Mouse (Mus musculus) intestine, postnatal 0 days (tissue): Measurements from ENCODE around the gene Ints1. TPM values are rescaled to one million over a fixed set of nuclear protein-coding genes. Genes with fewer than 3 reads are reported as not detected.
A peak's percentile ranks its signal among the peaks of the same experiment; 100 is the strongest.

ENCODE experiments used
- ATAC-seq: fragments of 200-750 bp; cut with Nextera tagmentation; 2 replicates; pipeline ENCODE4 v1.8.0; 2017; ENCODE audit warnings: mild to moderate bottlenecking, moderate TSS enrichment, moderate library complexity
- H3K27ac ChIP-seq: fragments of 300-500 bp; sonication (generic); 2 replicates; pipeline ENCODE4 v1.5.1; 2014; ENCODE audit warnings: mild to moderate bottlenecking, low read depth, low read length, moderate library complexity
- H3K27me3 ChIP-seq: fragments of 300-500 bp; sonication (generic); replicated peaks from 2 replicates; pipeline ENCODE4 v1.6.1; 2014; ENCODE audit warnings: low read length, mixed read lengths; ENCODE audit not compliant: control insufficient read depth, insufficient read depth
- H3K36me3 ChIP-seq: fragments of 300-500 bp; sonication (generic); 2 replicates; pipeline ENCODE4 v1.6.1; 2014; ENCODE audit warnings: mild to moderate bottlenecking, moderate library complexity; ENCODE audit not compliant: control insufficient read depth, insufficient read depth
- H3K4me1 ChIP-seq: fragments of 300-500 bp; sonication (generic); replicated peaks from 2 replicates; pipeline ENCODE4 v1.6.1; 2014; ENCODE audit warnings: antibody characterized with exemption, low read length, mixed read lengths; ENCODE audit not compliant: control insufficient read depth, insufficient read depth
- H3K4me2 ChIP-seq: fragments of 300-500 bp; sonication (generic); replicated peaks from 2 replicates; pipeline ENCODE4 v1.6.1; 2014; ENCODE audit warnings: low read depth, mild to moderate bottlenecking, moderate library complexity
- H3K4me3 ChIP-seq: fragments of 300-500 bp; sonication (generic); 2 replicates; pipeline ENCODE4 v1.5.1; 2014; ENCODE audit warnings: low read depth, low read length
- H3K9ac ChIP-seq: fragments of 300-500 bp; sonication (generic); 2 replicates; pipeline ENCODE4 v1.6.1; 2014; ENCODE audit warnings: mild to moderate bottlenecking, low read depth, low read length
- H3K9me3 ChIP-seq: fragments of 300-500 bp; sonication (generic); 2 replicates; pipeline ENCODE4 v1.6.1; 2016; ENCODE audit warnings: mixed run types; ENCODE audit not compliant: control insufficient read depth
- CTCF ChIP-seq: sonication (generic); IDR thresholded peaks from 2 replicates; pipeline ENCODE4 v1.5.1; 2016; ENCODE audit warnings: low read depth, mild to moderate bottlenecking, control low read depth, antibody characterized with exemption, moderate library complexity
- WGBS: fragments of 180-500 bp; shearing (Covaris S2); extraction: QIAGEN DNeasy Blood & Tissue Kit; methylation state at CpG from one replicate; pipeline ENCODE4 v1.1.7; 2014; 5-methylcytosine and 5-hydroxymethylcytosine counted together
- polyA plus RNA-seq: library from polyadenylated mRNA; unstranded; fragments of >200 nt; fragmentation: Nextera tagmentation; extraction: Ambion mirVana; gene quantifications from 2 replicates; pipeline ENCODE4 v1.2.1, GENCODE M21; 2015

Gene Ints1
- polyA plus RNA-seq, 1 experiment from 2014 or later, result 9.9 TPM

GRCm38 (mm10) chr5:139798168-139798900, 22.9 kb upstream of the Ints1 start:
- Histone ChIP-seq H3K36me3 (peaks cover 37% of the 10 kb centered on the region), H3K27me3 (no peaks in the 10 kb centered on the region), H3K9ac (no peak overlapping the region), H3K4me1 (peaks cover 33% of the 10 kb centered on the region), H3K4me3 (no peak overlapping the region), H3K4me2 (peak overlapping the region; percentile 96; the same call in 1 of the 2 replicates), H3K27ac (no peak overlapping the region; the same call in 1 of the 2 replicates), H3K9me3 (no peaks in the 10 kb centered on the region)
- no peak for TF ChIP-seq CTCF
- 53% methylated on average over 12 of the region's 12 CpGs for WGBS
- no peak for ATAC-seq

- ATAC-seq, result no peak
- WGBS, result 42% methylated on average over 11 of the region's 11 CpGs
- peak overlapping the region; percentile 21 for H3K4me3 ChIP-seq
- H3K4me2 ChIP-seq, result peak overlapping the region; percentile 96
- H3K27ac ChIP-seq, result peak overlapping the region; percentile 76
- peak overlapping the region; percentile 35 for H3K9ac ChIP-seq
- H3K27me3 ChIP-seq, result no peaks in the 10 kb centered on the region
- peaks cover 37% of the 10 kb centered on the region for H3K36me3 ChIP-seq
- peaks cover 33% of the 10 kb centered on the region for H3K4me1 ChIP-seq
- H3K9me3 ChIP-seq, result no peaks in the 10 kb centered on the region
- no peak for TF ChIP-seq CTCF
These were observed 22.1 kb upstream of the Ints1 start for GRCm38 (mm10) chr5:139797473-139798167.

- peak overlapping the region; percentile 35 for H3K9ac ChIP-seq
- no peaks in the 10 kb centered on the region for H3K27me3 ChIP-seq
- no peaks in the 10 kb centered on the region for H3K9me3 ChIP-seq
- peak overlapping the region; percentile 76 for H3K27ac ChIP-seq
- ATAC-seq, result peak; percentile 37
- H3K4me3 ChIP-seq, result peak overlapping the region; percentile 21
- peak overlapping the region; percentile 96 for H3K4me2 ChIP-seq
- no peak for TF ChIP-seq CTCF
- peaks cover 35% of the 10 kb centered on the region for H3K36me3 ChIP-seq
- whole genome bisulfite sequencing, result 6% methylated on average over 13 of the region's 13 CpGs
- peaks cover 33% of the 10 kb centered on the region for H3K4me1 ChIP-seq
These were observed 21.4 kb upstream of the Ints1 start for GRCm38 (mm10) chr5:139796900-139797299.

- no peaks in the 10 kb centered on the region for H3K27me3 ChIP-seq
- peaks cover 27% of the 10 kb centered on the region for H3K36me3 ChIP-seq
- H3K4me2 ChIP-seq, result peak overlapping the region; percentile 96
- H3K4me1 ChIP-seq, result peaks cover 33% of the 10 kb centered on the region
- H3K27ac ChIP-seq, result peak overlapping the region; percentile 62; the same call in 1 of the 2 replicates
- no peak overlapping the region for H3K4me3 ChIP-seq
- no peak overlapping the region for H3K9ac ChIP-seq
- no peak for ATAC-seq
- WGBS, result 68% methylated on average over 9 of the region's 9 CpGs
- no peak for TF ChIP-seq CTCF
- H3K9me3 ChIP-seq, result no peaks in the 10 kb centered on the region
These were observed 20.6 kb upstream of the Ints1 start for GRCm38 (mm10) chr5:139796001-139796620.

- H3K4me1 ChIP-seq, result peaks cover 33% of the 10 kb centered on the region
- no peak for TF ChIP-seq CTCF
- H3K9ac ChIP-seq, result no peak overlapping the region
- H3K4me2 ChIP-seq, result peak overlapping the region; percentile 96
- no peak overlapping the region for H3K4me3 ChIP-seq
- H3K27me3 ChIP-seq, result no peaks in the 10 kb centered on the region
- H3K9me3 ChIP-seq, result no peaks in the 10 kb centered on the region
- 59% methylated on average over 10 of the region's 10 CpGs for WGBS
- peaks cover 15% of the 10 kb centered on the region for H3K36me3 ChIP-seq
- H3K27ac ChIP-seq, result no peak overlapping the region
- no peak for ATAC-seq
These were observed 19.5 kb upstream of the Ints1 start for GRCm38 (mm10) chr5:139794938-139795337.

GRCm38 (mm10) chr5:139794137-139794536, 18.7 kb upstream of the Ints1 start:
- Histone ChIP-seq H3K27ac (peak overlapping the region; percentile 99), H3K9ac (peak overlapping the region; percentile 17; the same call in 1 of the 2 replicates), H3K4me3 (peak overlapping the region; percentile 65)

More at GRCm38 (mm10) chr5:139794137-139794536, 18.7 kb upstream of the Ints1 start:
- 75% methylated on average over 5 of the region's 5 CpGs for WGBS
- TF ChIP-seq CTCF, result no peak
- no peak for ATAC-seq
- Histone ChIP-seq H3K4me2 (peak overlapping the region; percentile 96), H3K4me1 (peaks cover 33% of the 10 kb centered on the region), H3K27me3 (no peaks in the 10 kb centered on the region), H3K9me3 (no peaks in the 10 kb centered on the region), H3K36me3 (peaks cover 7% of the 10 kb centered on the region; the same call in 1 of the 2 replicates)
